Mouse (Mus musculus): ENCODE measurements around the gene Tmem265. TPM values are rescaled to one million over a fixed set of nuclear protein-coding genes. Genes with fewer than 3 reads are reported as not detected.
A peak's percentile ranks its signal among the peaks of the same experiment; 100 is the strongest.

The Tmem265 gene
- total RNA-seq, 2 experiments from 2014 or later, result 2.3 TPM; not detected in 1

- peak; percentile 90 for ATAC-seq (replicated peaks; ENCODE audit: poor library complexity)
These were observed 27.1 kb downstream of the Tmem265 start, which contains the start of the genes Ccdc189 and Rnf40 for GRCm38 (mm10) chr7:127588011-127588871. TSS of gene Ccdc189 (minus strand) at chr7:127588595. TSS of gene Rnf40 (plus strand) at chr7:127588767.

- no peak for ATAC-seq (replicated peaks; ENCODE audit: poor library complexity)
These were observed 27.7 kb downstream of the Tmem265 start for GRCm38 (mm10) chr7:127588901-127589300.

GRCm38 (mm10) chr7:127589637-127590036 lies 28.4 kb downstream of the Tmem265 start:
- ATAC-seq (replicated peaks; ENCODE audit: poor library complexity), result no peak

GRCm38 (mm10) chr7:127591108-127591507 lies 29.9 kb downstream of the Tmem265 start:
- no peak for ATAC-seq (replicated peaks; ENCODE audit: poor library complexity)

- no peak for ATAC-seq (replicated peaks; ENCODE audit: poor library complexity)
These were observed 31.4 kb downstream of the Tmem265 start for GRCm38 (mm10) chr7:127592575-127592974.

GRCm38 (mm10) chr7:127596747-127597146 lies 35.6 kb downstream of the Tmem265 start:
- ATAC-seq (replicated peaks; ENCODE audit: poor library complexity), result no peak

GRCm38 (mm10) chr7:127600612-127601011 lies 39.4 kb downstream of the Tmem265 start:
- no peak for ATAC-seq (replicated peaks; ENCODE audit: poor library complexity)

GRCm38 (mm10) chr7:127601735-127602134 lies 40.5 kb downstream of the Tmem265 start:
- no peak for ATAC-seq (replicated peaks; ENCODE audit: poor library complexity)

GRCm38 (mm10) chr7:127602903-127603302 lies 41.7 kb downstream of the Tmem265 start:
- no peak for ATAC-seq (replicated peaks; ENCODE audit: poor library complexity)

GRCm38 (mm10) chr7:127604256-127604655 lies 43.1 kb downstream of the Tmem265 start:
- ATAC-seq (replicated peaks; ENCODE audit: poor library complexity), result peak; percentile 56

GRCm38 (mm10) chr7:127607150-127607549 lies 46.0 kb downstream of the Tmem265 start:
- ATAC-seq (replicated peaks; ENCODE audit: poor library complexity), result no peak

- no peak for ATAC-seq (replicated peaks; ENCODE audit: poor library complexity)
These were observed 49.8 kb downstream of the Tmem265 start for GRCm38 (mm10) chr7:127611011-127611410.

- no peak for ATAC-seq (replicated peaks; ENCODE audit: poor library complexity)
These were observed 50.4 kb downstream of the Tmem265 start for GRCm38 (mm10) chr7:127611561-127611960.

GRCm38 (mm10) chr7:127613501-127613900 lies 52.3 kb downstream of the Tmem265 start:
- no peak for ATAC-seq (replicated peaks; ENCODE audit: poor library complexity)

GRCm38 (mm10) chr7:127614091-127614490 lies 52.9 kb downstream of the Tmem265 start:
- no peak for ATAC-seq (replicated peaks; ENCODE audit: poor library complexity)

GRCm38 (mm10) chr7:127614511-127614890 lies 53.3 kb downstream of the Tmem265 start:
- ATAC-seq (replicated peaks; ENCODE audit: poor library complexity), result peak; percentile 57

- ATAC-seq (replicated peaks; ENCODE audit: poor library complexity), result peak; percentile 69
These were observed 54.0 kb downstream of the Tmem265 start, which contains the start of gene Zfp629 for GRCm38 (mm10) chr7:127614891-127615843. TSS of gene Zfp629 (minus strand) at chr7:127615797.

GRCm38 (mm10) chr7:127616336-127616735 lies 55.1 kb downstream of the Tmem265 start:
- no peak for ATAC-seq (replicated peaks; ENCODE audit: poor library complexity)

Data from megakaryocyte progenitor cell, adult 5-6 weeks (primary cell).